Mouse (Mus musculus) midbrain, embryonic 16.5 days (tissue): ENCODE measurements at regions not wholly inside any gene's neighbourhood (a gene's known extent, or its start where the extent isn't known, plus 50 kb on each side); places are given as distances from the start of the nearest gene placed in this dataset.

ENCODE experiments used
- ATAC-seq: fragments of 200-750 bp; cut with Nextera tagmentation; 2 replicates; pipeline ENCODE4 v1.8.0; 2017; ENCODE audit warnings: moderate TSS enrichment
- H3K27ac ChIP-seq: fragments of 300-500 bp; sonication (generic); 2 replicates; pipeline ENCODE4 v1.5.1; 2014; ENCODE audit warnings: mild to moderate bottlenecking, low read length, mixed read lengths
- H3K27me3 ChIP-seq: fragments of 300-500 bp; sonication (generic); 2 replicates; pipeline ENCODE4 v1.6.1; 2014; ENCODE audit warnings: low read depth, low read length, mixed read lengths; ENCODE audit not compliant: control insufficient read depth, insufficient read depth
- H3K36me3 ChIP-seq: fragments of 300-500 bp; sonication (generic); 2 replicates; pipeline ENCODE4 v1.6.1; 2014; ENCODE audit warnings: mild to moderate bottlenecking, low read length, moderate library complexity, mixed read lengths; ENCODE audit not compliant: control insufficient read depth, insufficient read depth
- H3K4me1 ChIP-seq: fragments of 300-500 bp; sonication (generic); 2 replicates; pipeline ENCODE4 v1.6.1; 2014; ENCODE audit warnings: mild to moderate bottlenecking, low read length, mixed read lengths; ENCODE audit not compliant: control insufficient read depth, insufficient read depth
- H3K4me2 ChIP-seq: fragments of 300-500 bp; sonication (generic); 2 replicates; pipeline ENCODE4 v1.6.1; 2014; ENCODE audit warnings: mild to moderate bottlenecking, low read length, mixed read lengths
- H3K4me3 ChIP-seq: fragments of 300-500 bp; sonication (generic); 2 replicates; pipeline ENCODE4 v1.5.1; 2014; ENCODE audit warnings: low read depth, mild to moderate bottlenecking, low read length, moderate library complexity, mixed read lengths
- H3K9ac ChIP-seq: fragments of 300-500 bp; sonication (generic); 2 replicates; pipeline ENCODE4 v1.6.1; 2014; ENCODE audit warnings: low read depth, low read length, mixed read lengths
- H3K9me3 ChIP-seq: fragments of 300-500 bp; sonication (generic); replicated peaks from 2 replicates; pipeline ENCODE4 v1.6.1; 2014; ENCODE audit warnings: mild to moderate bottlenecking, low read length, mixed read lengths; ENCODE audit not compliant: control insufficient read depth, poor library complexity, severe bottlenecking
- WGBS: fragments of 180-500 bp; shearing (Covaris S2); extraction: QIAGEN DNeasy Blood & Tissue Kit; methylation state at CpG from one replicate; pipeline ENCODE4 v1.1.7; 2014; 5-methylcytosine and 5-hydroxymethylcytosine counted together

DNA sequence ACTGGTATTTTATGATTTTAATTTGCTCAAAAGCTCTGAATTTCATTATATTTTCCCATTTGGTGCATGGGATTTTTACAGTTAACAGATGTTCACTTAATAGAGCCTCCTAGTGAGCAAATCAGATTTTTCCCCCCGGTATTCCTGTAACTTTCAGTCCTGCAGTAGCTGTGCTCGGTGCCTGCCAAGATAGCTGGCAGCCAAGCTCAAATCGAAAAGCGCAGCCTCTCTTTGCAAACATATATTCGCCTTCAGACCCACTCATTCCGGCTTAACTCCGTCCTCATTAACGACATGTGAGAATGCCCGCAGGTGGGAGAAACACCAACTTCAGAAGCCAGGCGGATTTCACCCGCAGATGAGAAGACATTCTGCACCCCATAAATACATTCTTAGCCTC lies 299.7 kb downstream of the Mat2b start:
- no peaks in the 10 kb centered on the region for H3K36me3 ChIP-seq
- no peak overlapping the region for H3K4me3 ChIP-seq
- H3K9me3 ChIP-seq, result no peaks in the 10 kb centered on the region
- H3K9ac ChIP-seq, result no peak overlapping the region
- no peaks in the 10 kb centered on the region for H3K27me3 ChIP-seq
- H3K4me1 ChIP-seq, result peaks cover 14% of the 10 kb centered on the region; the same call in 1 of the 2 replicates
- peak overlapping the region; percentile 71 for H3K27ac ChIP-seq
- WGBS, result 40% methylated on average over 11 of the region's 11 CpGs
- peak overlapping the region; percentile 33; the same call in 1 of the 2 replicates for H3K4me2 ChIP-seq
- ATAC-seq, result 0 out of 2 replicates have a peak, but pooled peaks have one; percentile 21

DNA sequence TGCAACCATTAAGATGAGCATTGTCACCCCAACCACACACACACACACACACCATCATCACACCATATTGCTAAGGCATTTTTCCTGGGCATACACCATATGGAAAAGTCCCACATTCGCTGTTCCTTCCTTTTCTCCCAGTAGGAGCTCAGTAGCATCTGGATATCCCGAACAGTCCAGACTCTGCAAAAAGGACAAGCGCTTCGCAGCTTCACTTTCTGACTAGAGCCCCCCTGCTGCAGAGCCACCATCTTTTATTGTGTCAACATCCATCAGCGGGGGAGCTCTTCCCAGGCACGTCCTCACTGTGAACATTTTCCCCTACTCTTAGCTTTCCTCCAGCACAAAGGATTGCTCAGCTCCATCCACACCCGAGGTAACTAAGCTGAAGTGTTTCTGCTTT lies 300.1 kb downstream of the Mat2b start:
- Histone ChIP-seq H3K27ac (peak overlapping the region; percentile 71), H3K36me3 (no peaks in the 10 kb centered on the region), H3K9ac (0 out of 2 replicates have a peak overlapping the region, but pooled peaks have one; percentile 14), H3K9me3 (no peaks in the 10 kb centered on the region), H3K4me2 (peak overlapping the region; percentile 33; the same call in 1 of the 2 replicates), H3K4me3 (0 out of 2 replicates have a peak overlapping the region, but pooled peaks have one; percentile 11), H3K4me1 (peaks cover 14% of the 10 kb centered on the region; the same call in 1 of the 2 replicates), H3K27me3 (no peaks in the 10 kb centered on the region)
- WGBS, result 18% methylated on average over 7 of the region's 7 CpGs
- ATAC-seq, result peak; percentile 70; the same call in 1 of the 2 replicates

DNA sequence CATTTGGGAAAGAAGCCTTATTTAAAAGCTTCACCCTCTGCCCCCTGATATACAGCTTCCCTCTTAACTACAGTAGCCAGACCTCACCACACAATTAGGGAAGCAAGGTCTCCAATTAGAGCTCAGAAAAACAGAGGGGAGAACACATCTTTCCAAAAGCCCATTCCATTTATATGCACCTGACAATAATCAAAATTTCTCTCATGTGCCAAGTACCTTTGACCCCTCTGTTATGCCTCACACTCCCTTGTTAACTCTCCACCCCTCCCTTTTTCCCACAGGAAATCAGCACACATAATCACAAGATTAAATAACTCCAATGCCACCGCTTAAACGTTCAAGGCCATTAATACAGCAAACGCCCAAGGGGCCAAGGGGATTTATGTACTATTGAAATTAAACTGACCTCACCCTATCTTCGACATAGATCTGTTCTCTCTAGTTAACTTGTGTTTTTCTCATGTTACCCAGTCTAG lies 300.7 kb downstream of the Mat2b start:
- no peaks in the 10 kb centered on the region for H3K9me3 ChIP-seq
- H3K4me2 ChIP-seq, result no peak overlapping the region
- no peaks in the 10 kb centered on the region for H3K27me3 ChIP-seq
- H3K36me3 ChIP-seq, result no peaks in the 10 kb centered on the region
- WGBS, result 29% methylated on average over 4 of the region's 4 CpGs
- H3K4me3 ChIP-seq, result no peak overlapping the region
- ATAC-seq, result no peak
- H3K27ac ChIP-seq, result no peak overlapping the region; the same call in 1 of the 2 replicates
- no peak overlapping the region for H3K9ac ChIP-seq
- H3K4me1 ChIP-seq, result peaks cover 14% of the 10 kb centered on the region; the same call in 1 of the 2 replicates

DNA sequence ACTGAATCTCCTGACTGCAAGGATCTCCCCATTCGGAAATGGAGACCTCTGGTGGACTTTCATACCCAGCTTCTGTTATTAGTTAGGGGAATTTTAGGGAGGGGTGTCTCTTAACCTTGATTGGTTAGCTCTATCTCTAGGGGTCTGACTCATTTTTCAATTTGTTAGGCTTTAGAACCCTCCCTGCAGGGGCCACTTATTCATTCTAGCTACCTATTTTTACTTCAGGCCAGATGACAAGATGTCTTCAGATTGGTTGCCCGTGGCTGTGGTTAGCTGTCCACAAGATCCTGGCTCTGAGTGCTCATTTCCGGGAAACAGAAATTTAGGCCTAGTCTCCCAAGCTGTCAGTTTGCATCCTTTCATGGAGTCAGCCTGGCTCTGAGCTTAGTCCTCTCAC lies 314.3 kb downstream of the Mat2b start:
- ATAC-seq, result no peak
- H3K27ac ChIP-seq, result no peak overlapping the region
- H3K4me3 ChIP-seq, result no peak overlapping the region
- H3K36me3 ChIP-seq, result no peaks in the 10 kb centered on the region
- no peaks in the 10 kb centered on the region for H3K27me3 ChIP-seq
- no peak overlapping the region for H3K4me2 ChIP-seq
- no peaks in the 10 kb centered on the region for H3K9me3 ChIP-seq
- H3K9ac ChIP-seq, result no peak overlapping the region
- WGBS, result 74% methylated on average over 3 of the region's 3 CpGs
- H3K4me1 ChIP-seq, result no peaks in the 10 kb centered on the region; the same call in 1 of the 2 replicates

DNA sequence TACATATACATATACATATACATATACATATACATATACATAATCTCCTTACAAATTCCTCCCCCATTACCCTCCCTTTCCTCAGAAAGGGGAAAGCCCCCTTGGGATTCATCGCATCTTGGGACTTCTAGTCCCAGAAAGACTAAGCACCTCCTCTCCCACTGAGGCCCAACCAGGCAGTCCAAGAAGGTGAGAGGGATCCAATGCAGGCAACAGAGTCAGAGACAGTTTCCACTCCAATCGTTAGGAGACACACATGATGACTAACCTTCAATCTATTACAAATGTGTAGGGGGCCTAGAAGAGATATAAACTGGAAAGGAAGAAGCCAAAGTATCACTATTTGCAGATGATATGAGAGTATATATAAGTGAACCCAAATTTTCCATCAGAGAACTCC lies 323.3 kb downstream of the Mat2b start:
- no peak overlapping the region for H3K4me3 ChIP-seq
- no peak overlapping the region for H3K27ac ChIP-seq
- H3K27me3 ChIP-seq, result no peaks in the 10 kb centered on the region
- ATAC-seq, result no peak
- no peak overlapping the region for H3K4me2 ChIP-seq
- H3K9me3 ChIP-seq, result no peaks in the 10 kb centered on the region
- H3K9ac ChIP-seq, result no peak overlapping the region
- no peaks in the 10 kb centered on the region for H3K4me1 ChIP-seq
- 88% methylated on average over 2 of the region's 2 CpGs for WGBS
- no peaks in the 10 kb centered on the region for H3K36me3 ChIP-seq

DNA sequence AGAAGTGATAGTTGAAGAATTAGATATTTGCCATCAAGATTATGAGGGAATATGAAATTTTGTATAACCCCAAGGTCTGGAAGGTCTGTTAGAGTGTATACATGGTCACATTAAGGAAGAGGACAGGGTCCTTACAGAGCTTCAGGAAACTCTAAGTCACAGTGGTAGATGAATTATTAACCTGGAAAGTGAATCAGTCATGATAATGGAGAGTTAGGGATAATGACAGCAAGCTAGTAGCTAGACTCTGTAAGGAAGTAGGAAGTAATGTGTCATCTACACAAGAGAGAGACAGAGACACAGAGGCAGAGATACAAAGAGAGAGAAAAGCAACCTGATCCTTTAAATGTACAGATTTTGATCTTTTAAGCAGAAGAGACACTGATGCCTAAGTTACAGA lies 328.4 kb downstream of the Mat2b start:
- no peak for ATAC-seq
- H3K9me3 ChIP-seq, result no peaks in the 10 kb centered on the region
- no peak overlapping the region for H3K4me3 ChIP-seq

DNA sequence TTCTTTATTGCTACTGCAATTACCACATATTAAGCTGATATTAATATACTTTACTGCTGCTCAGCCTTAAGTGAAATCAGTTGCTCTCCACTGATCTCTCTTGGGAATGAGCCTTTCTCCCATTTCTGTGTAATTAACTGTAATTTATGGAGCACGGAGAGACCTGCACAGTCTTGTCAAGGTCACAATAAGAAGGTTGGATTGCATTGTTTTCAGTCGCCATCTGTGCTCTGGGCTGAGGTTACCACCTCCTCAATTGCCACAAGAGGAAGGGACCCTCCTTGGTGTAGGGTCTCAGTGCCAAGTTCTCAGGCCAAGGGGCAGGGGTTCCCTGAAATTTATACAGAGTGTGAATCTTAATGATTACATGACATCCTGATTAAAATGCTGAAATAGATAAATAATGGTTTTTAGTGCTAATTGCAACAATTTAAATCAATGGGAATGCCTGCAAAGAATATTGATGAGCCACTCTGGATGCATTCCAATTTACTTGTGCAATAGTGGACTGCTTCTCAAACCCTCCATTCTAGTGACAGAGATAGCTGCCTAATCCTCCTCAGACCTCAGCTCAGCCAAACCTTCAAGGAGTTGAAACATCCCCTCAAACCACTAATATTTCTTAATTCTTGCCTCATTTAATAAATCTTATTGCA lies 332.3 kb downstream of the Mat2b start:
- Histone ChIP-seq H3K27me3 (no peaks in the 10 kb centered on the region), H3K36me3 (no peaks in the 10 kb centered on the region), H3K27ac (no peak overlapping the region), H3K9ac (no peak overlapping the region), H3K4me3 (no peak overlapping the region), H3K4me2 (no peak overlapping the region), H3K4me1 (no peaks in the 10 kb centered on the region), H3K9me3 (no peaks in the 10 kb centered on the region)
- ATAC-seq, result no peak
- WGBS, result 23% methylated on average over 2 of the region's 2 CpGs

More for the DNA sequence above, 328.4 kb downstream of the Mat2b start:
- no peaks in the 10 kb centered on the region for H3K36me3 ChIP-seq
- no peaks in the 10 kb centered on the region for H3K27me3 ChIP-seq
- no peak overlapping the region for H3K27ac ChIP-seq
- H3K4me2 ChIP-seq, result no peak overlapping the region
- no peak overlapping the region for H3K9ac ChIP-seq
- no peaks in the 10 kb centered on the region for H3K4me1 ChIP-seq
